Mouse (Mus musculus): ENCODE results near the gene Rtf1. TPM values are rescaled to one million over a fixed set of nuclear protein-coding genes. Genes with fewer than 3 reads are reported as not detected.
"Not testable (repeated sequence)": the region's sequence is repeated elsewhere in the genome, so short reads cannot be mapped to it uniquely, and the experiment has no call there.

Rtf1 gene
- polyA plus RNA-seq, 1 experiment from 2014 or later = 34.5 TPM

DNA sequence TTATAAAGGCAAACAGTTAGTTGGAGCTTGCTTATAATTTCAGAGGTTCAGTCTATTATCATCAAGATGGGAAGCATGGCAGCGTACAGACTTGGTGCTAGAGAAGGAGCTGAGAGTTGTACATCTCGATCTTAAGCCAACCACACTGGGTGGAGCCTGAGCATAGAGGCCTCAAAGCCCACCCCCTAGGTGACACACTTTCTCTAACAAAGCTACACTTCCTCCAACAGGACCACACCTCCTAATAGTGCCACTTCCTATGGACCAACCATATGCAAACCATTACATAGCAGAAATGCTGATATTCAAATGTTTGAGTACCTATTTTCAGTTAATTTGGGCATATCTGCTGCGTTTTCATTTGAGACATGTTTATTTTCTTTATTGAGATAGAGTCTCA, 35.1 kb downstream of the Rtf1 start:
- no peak overlapping the region for H3K4me3 ChIP-seq (ENCODE audit: low read depth, low read length)
- H3K9ac ChIP-seq (ENCODE audit: low read length) = no peak overlapping the region
- H3K4me1 ChIP-seq (ENCODE audit: control insufficient read depth, insufficient read depth, low read length) = no peaks in the 10 kb centered on the region
- DNase-seq (ENCODE audit: low spot score, missing footprints) (no peak), ATAC-seq (ENCODE audit: low FRiP score) (no peak)
- H3K27me3 ChIP-seq (ENCODE audit: control insufficient read depth, insufficient read depth, low read length) = no peaks in the 10 kb centered on the region
- H3K4me2 ChIP-seq = no peak overlapping the region
- H3K27ac ChIP-seq (ENCODE audit: low read depth, low read length) = no peak overlapping the region
- no peaks in the 10 kb centered on the region for H3K9me3 ChIP-seq (ENCODE audit: control insufficient read depth, low read length)
- WGBS = 90% methylated on average over 3 of the region's 3 CpGs
- H3K36me3 ChIP-seq (ENCODE audit: control insufficient read depth, insufficient read depth, low read length) = peaks cover 21% of the 10 kb centered on the region

DNA sequence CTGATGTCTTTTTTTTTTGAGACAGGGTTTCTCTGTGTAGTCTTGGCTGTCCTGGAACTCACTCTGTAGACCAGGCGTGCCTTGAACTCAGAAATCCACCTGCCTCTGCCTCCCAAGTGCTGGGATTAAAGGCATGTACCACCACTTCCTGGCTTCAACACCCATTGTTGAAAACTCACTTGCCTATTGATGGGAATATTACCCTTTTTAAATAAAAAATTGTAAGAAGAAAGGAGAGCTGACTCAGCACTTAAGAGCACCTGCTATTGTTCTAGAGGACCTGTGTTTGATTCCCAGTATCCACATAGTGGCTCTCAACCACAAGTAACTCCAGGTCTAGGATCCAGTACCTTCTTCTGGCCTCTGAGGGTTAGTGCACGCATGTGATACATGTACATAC, 41.0 kb downstream of the Rtf1 start:
- not testable (repeated sequence) for H3K4me3 ChIP-seq (ENCODE audit: low read depth, low read length); H3K4me2 ChIP-seq; H3K27ac ChIP-seq (ENCODE audit: low read depth, low read length); DNase-seq (ENCODE audit: low spot score, missing footprints); H3K9ac ChIP-seq (ENCODE audit: low read length); H3K4me1 ChIP-seq (ENCODE audit: control insufficient read depth, insufficient read depth, low read length); ATAC-seq (ENCODE audit: low FRiP score); H3K9me3 ChIP-seq (ENCODE audit: control insufficient read depth, low read length); H3K27me3 ChIP-seq (ENCODE audit: control insufficient read depth, insufficient read depth, low read length)
- 88% methylated on average over 2 of the region's 2 CpGs for WGBS
- peaks cover 11% of the 10 kb centered on the region; the same call in 1 of the 2 replicates for H3K36me3 ChIP-seq (ENCODE audit: control insufficient read depth, insufficient read depth, low read length)

DNA sequence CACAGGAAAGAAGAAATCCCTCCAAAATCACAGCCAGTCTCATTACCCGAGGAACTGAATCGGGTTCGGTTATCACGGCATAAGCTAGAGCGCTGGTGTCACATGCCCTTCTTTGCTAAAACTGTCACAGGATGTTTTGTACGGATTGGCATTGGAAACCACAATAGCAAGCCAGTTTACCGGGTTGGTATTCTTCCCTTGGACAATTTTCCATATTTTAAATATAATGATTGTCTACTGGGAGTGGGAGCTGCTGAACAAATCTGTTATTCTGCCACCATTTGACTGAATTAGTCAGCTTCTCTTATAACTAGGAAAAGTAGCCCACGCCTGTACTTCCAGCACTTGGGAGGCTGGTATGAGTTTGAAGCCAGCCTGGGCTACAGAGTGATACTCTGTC, 46.2 kb downstream of the Rtf1 start:
- Histone ChIP-seq H3K9me3 (ENCODE audit: control insufficient read depth, low read length) (no peaks in the 10 kb centered on the region), H3K4me1 (ENCODE audit: control insufficient read depth, insufficient read depth, low read length) (no peaks in the 10 kb centered on the region), H3K4me2 (no peak overlapping the region), H3K27ac (ENCODE audit: low read depth, low read length) (no peak overlapping the region), H3K9ac (ENCODE audit: low read length) (no peak overlapping the region), H3K36me3 (ENCODE audit: control insufficient read depth, insufficient read depth, low read length) (peaks cover 34% of the 10 kb centered on the region), H3K4me3 (ENCODE audit: low read depth, low read length) (no peak overlapping the region), H3K27me3 (ENCODE audit: control insufficient read depth, insufficient read depth, low read length) (no peaks in the 10 kb centered on the region)
- no peak for DNase-seq (ENCODE audit: low spot score, missing footprints)
- ATAC-seq (ENCODE audit: low FRiP score) = no peak
- 97% methylated on average over 8 of the region's 8 CpGs for WGBS

DNA sequence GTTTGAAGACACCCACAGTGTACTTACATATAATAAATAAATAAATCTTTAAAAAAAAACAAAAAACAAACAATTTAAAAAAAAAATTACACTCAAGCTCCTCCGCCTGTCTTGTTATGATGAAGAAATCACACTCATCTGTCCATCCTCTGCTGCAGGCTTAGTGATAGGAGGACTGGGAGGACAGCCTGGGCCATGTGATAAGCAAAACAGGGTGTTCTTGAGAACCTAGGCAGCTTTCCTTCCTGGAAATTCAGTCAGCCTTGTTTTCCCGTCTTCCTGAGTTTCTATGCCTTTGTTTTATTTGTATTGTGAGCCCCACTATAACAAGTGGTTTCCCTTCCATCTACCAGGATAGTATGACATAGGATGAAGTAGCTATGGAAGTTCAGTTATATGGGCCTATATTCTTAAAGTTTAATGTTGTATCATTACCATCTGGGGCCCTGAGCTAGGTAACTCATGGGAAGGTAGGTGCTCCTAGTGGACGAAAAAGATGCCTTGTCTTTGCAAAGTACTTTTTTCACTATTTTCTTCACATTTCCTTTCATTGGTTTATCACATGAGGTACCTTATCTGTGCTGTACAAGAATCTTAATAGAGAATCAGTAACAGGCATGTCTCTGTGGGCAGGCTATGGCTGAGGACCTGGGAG, 53.0 kb downstream of the Rtf1 start:
- Histone ChIP-seq H3K27me3 (ENCODE audit: control insufficient read depth, insufficient read depth, low read length) (no peaks in the 10 kb centered on the region), H3K4me1 (ENCODE audit: control insufficient read depth, insufficient read depth, low read length) (no peaks in the 10 kb centered on the region), H3K9me3 (ENCODE audit: control insufficient read depth, low read length) (no peaks in the 10 kb centered on the region), H3K36me3 (ENCODE audit: control insufficient read depth, insufficient read depth, low read length) (peaks cover 40% of the 10 kb centered on the region), H3K4me3 (ENCODE audit: low read depth, low read length) (no peak overlapping the region), H3K4me2 (no peak overlapping the region), H3K27ac (ENCODE audit: low read depth, low read length) (no peak overlapping the region), H3K9ac (ENCODE audit: low read length) (no peak overlapping the region)
- DNase-seq (ENCODE audit: low spot score, missing footprints) (no peak), ATAC-seq (ENCODE audit: low FRiP score) (no peak)
- WGBS = 93% methylated on average over 3 of the region's 3 CpGs

DNA sequence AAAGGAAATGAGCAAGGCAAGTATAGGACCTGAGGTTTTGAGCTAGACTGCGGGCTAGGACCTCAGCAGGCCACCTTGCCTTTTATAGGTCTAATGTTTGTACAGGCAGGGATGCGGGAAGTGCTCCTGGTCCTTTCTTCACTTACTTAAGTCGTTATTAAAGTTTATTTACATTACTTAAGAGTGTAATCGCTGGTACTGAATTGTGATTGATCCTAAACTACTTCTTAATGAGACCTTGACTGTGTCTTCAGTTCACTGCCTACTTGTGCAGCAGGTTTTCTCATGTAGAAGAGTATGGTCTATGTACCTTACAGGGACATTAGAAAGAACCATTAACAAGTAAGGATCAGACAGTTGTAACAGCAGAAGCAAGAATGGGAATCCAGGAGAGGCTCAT, 55.9 kb downstream of the Rtf1 start:
- H3K9me3 ChIP-seq (ENCODE audit: control insufficient read depth, low read length) = no peaks in the 10 kb centered on the region
- H3K27ac ChIP-seq (ENCODE audit: low read depth, low read length) = no peak overlapping the region
- DNase-seq (ENCODE audit: low spot score, missing footprints) (no peak), ATAC-seq (ENCODE audit: low FRiP score) (no peak)
- H3K4me2 ChIP-seq = no peak overlapping the region
- H3K9ac ChIP-seq (ENCODE audit: low read length) = no peak overlapping the region
- H3K4me3 ChIP-seq (ENCODE audit: low read depth, low read length) = no peak overlapping the region
- WGBS = 93% methylated on average over 4 of the region's 4 CpGs
- H3K4me1 ChIP-seq (ENCODE audit: control insufficient read depth, insufficient read depth, low read length) = no peaks in the 10 kb centered on the region
- H3K27me3 ChIP-seq (ENCODE audit: control insufficient read depth, insufficient read depth, low read length) = no peaks in the 10 kb centered on the region
- H3K36me3 ChIP-seq (ENCODE audit: control insufficient read depth, insufficient read depth, low read length) = peaks cover 26% of the 10 kb centered on the region

DNA sequence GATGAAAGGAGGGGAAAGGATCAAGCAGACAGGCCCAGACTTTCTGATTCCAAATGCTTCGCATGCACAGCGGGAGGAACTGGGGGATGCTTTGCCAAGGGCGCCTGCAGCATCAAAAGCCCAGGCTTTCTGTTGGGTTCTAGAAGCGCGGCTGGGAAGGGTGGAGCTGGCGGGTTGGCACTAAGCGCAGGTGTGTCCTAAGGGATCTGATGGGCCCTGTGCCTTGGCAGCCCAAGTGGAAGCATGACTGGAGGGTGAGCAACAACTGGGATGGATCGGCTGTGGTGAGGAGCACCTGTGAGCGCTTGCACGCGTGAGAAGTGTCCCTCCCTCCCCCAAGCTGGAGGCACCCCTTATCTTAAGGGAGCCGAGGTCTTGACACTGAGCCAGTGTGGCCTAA, 62.3 kb downstream of the Rtf1 start:
- Histone ChIP-seq H3K27me3 (ENCODE audit: control insufficient read depth, insufficient read depth, low read length) (no peaks in the 10 kb centered on the region), H3K4me1 (ENCODE audit: control insufficient read depth, insufficient read depth, low read length) (peaks cover 4% of the 10 kb centered on the region; the same call in 1 of the 2 replicates), H3K9ac (ENCODE audit: low read length) (no peak overlapping the region), H3K4me2 (no peak overlapping the region), H3K4me3 (ENCODE audit: low read depth, low read length) (no peak overlapping the region), H3K9me3 (ENCODE audit: control insufficient read depth, low read length) (no peaks in the 10 kb centered on the region), H3K36me3 (ENCODE audit: control insufficient read depth, insufficient read depth, low read length) (peaks cover 6% of the 10 kb centered on the region), H3K27ac (ENCODE audit: low read depth, low read length) (no peak overlapping the region)
- no peak for ATAC-seq (ENCODE audit: low FRiP score)
- no peak for DNase-seq (ENCODE audit: low spot score, missing footprints)
- WGBS = 30% methylated on average over 12 of the region's 12 CpGs

DNA sequence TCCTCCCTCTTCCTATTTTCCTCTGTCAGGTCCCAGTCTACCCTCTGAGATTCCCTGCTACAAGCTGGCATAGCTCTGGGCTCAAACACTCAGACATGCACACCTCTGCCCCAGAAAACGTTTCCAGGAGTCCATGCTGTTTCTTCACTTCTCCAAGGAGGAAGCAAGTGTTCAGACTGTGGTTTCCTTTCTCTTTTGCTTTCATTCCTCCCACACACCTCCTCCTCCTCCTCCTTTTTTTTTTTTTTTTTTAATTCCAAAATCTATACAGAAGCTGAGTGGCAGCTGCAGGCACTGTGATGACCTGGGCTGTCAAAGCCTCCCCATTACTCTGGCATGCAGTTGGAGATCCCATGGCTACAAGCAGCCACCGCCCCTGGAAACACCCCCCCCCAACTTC, 65.7 kb downstream of the Rtf1 start:
- Histone ChIP-seq H3K27ac (ENCODE audit: low read depth, low read length) (no peak overlapping the region), H3K27me3 (ENCODE audit: control insufficient read depth, insufficient read depth, low read length) (peaks cover 33% of the 10 kb centered on the region)

DNA sequence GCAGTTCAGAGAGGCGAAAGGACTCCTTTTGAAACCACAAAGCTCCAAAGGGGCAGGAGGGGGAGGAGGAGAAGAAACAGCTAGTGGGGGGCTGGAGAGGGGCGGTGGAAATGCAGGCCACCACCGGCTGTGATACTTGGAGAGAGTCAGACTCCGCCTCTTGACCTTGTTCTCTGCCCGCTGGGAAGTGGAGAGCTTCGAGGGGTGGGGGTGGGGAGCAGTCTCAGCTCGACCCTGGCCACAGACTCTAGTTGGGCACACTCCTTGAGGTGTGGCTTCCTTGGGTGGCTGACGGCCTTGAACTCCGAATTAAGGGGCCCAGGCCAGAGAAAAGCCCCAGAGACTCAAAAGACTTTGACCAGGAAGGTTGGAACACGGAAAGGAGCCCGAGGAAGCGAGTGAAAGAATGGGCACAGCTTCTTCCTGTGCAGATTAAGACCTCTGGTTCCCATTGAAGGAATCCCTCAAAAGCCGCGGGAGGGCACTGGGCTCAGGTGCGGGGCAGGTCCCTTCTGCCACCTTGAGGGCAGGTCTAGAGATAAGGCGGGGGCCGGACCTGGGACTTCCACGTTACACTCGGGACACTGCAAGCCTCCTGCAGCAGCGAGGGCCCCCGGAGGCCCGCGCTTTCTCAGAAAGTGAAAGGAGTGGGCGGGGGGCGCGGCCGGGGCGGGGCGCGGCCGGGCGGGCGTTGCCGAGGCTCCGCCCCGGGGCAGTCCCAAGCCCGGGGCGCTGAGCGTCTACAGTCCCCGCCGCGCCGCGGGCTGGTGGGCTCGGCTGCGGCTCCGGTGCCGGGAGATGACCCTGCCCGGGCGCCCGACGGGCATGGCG, 66.9 kb downstream of the Rtf1 start, which contains the start of gene Itpka:
Itpka (plus strand) TSS at position 757 of the 831 bp plus-strand sequence.
- ATAC-seq (ENCODE audit: low FRiP score) (peak; percentile 85), DNase-seq (ENCODE audit: low spot score, missing footprints) (peak; percentile 98)
- Histone ChIP-seq H3K9me3 (ENCODE audit: control insufficient read depth, low read length) (no peaks in the 10 kb centered on the region), H3K27ac (ENCODE audit: low read depth, low read length) (peak within 1 kb of the TSS; percentile 32), H3K4me3 (ENCODE audit: low read depth, low read length) (peak within 1 kb of the TSS; percentile 67), H3K4me2 (peak within 1 kb of the TSS; percentile 99), H3K27me3 (ENCODE audit: control insufficient read depth, insufficient read depth, low read length) (peaks cover 37% of the 10 kb centered on the region), H3K4me1 (ENCODE audit: control insufficient read depth, insufficient read depth, low read length) (peaks cover 28% of the 10 kb centered on the region), H3K9ac (ENCODE audit: low read length) (peak within 1 kb of the TSS; percentile 61), H3K36me3 (ENCODE audit: control insufficient read depth, insufficient read depth, low read length) (no peaks in the 10 kb centered on the region)
- under 1% methylated on average over 53 of the region's 53 CpGs for WGBS

More for the DNA sequence above, 65.7 kb downstream of the Rtf1 start:
- H3K9me3 ChIP-seq (ENCODE audit: control insufficient read depth, low read length) = no peaks in the 10 kb centered on the region
- no peak overlapping the region for H3K4me3 ChIP-seq (ENCODE audit: low read depth, low read length)
- no peak for DNase-seq (ENCODE audit: low spot score, missing footprints)
- H3K9ac ChIP-seq (ENCODE audit: low read length) = no peak overlapping the region
- H3K36me3 ChIP-seq (ENCODE audit: control insufficient read depth, insufficient read depth, low read length) = no peaks in the 10 kb centered on the region
- WGBS = 20% methylated on average over 2 of the region's 2 CpGs
- H3K4me2 ChIP-seq = no peak overlapping the region
- peaks cover 28% of the 10 kb centered on the region for H3K4me1 ChIP-seq (ENCODE audit: control insufficient read depth, insufficient read depth, low read length)
- ATAC-seq (ENCODE audit: low FRiP score) = no peak
